Mouse (Mus musculus): ENCODE measurements around the gene Apc2. TPM values are rescaled to one million over a fixed set of nuclear protein-coding genes. Genes with fewer than 3 reads are reported as not detected.
"Not testable (repeated sequence)": the region's sequence is repeated elsewhere in the genome, so short reads cannot be mapped to it uniquely, and the experiment has no call there.

Apc2 gene
- 0.25 and 0.81 TPM in 2 replicates for polyA plus RNA-seq (2012; ENCODE audit: insufficient read depth, insufficient read length, missing spikeins)

DNA sequence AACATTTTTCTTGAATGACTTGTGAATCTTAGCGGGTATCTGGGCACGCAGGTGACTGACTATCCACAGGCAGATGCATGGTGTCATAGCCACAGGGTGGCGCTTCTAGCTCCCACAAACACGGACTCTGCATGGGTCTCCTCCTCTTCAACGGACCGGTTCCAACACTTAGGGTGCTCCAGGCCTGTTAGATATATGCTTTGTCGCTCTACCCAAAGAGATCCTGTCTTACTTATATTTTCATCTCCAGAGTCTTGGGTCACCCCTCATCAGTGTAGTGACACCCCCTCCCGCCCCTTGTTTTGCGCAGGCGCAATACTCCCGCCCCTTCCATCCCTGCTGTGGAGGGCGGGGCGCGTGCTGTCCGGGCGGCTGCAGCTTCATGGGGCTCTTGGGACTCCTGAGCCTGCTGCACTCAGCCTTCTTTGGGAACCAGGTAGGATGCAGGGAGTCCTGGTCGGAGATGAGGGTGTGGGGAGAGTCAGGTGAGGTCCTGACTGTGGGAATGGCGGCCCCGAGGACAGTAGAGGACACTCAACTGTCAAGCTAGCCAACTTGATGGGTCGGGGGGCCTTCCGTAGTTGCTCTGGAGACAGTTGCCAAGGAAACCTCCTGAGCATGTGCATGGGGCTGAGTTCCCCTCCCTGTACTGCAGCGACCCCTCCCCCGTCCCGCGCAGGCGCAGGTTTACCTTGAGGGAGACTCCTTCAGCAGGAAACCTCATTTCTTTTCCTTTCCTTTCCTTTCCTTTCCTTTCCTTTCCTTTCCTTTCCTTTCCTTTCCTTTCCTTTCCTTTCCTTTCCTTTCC, at the start of gene Apc2:
TSS of gene Apc2 (plus strand) at position 360 of the 808 bp plus-strand sequence.
- H3K27ac ChIP-seq (ENCODE audit: insufficient read depth, low read depth, low read length), result no peak within 1 kb of the TSS
- TF ChIP-seq POLR2A (IDR thresholded peaks at IDR 0.05; ENCODE audit: borderline replicate concordance, low read depth, low read length), result no peak
- TF ChIP-seq CTCF (IDR thresholded peaks at IDR 0.05; ENCODE audit: low read depth, low read length), result peak; percentile 61
- peaks cover 3% of the 10 kb centered on the region; the same call in 1 of the 2 replicates for H3K4me1 ChIP-seq (ENCODE audit: control insufficient read depth, insufficient read depth, low read length)
- H3K4me3 ChIP-seq (ENCODE audit: insufficient read depth, low read length), result peak within 1 kb of the TSS; percentile 5; the same call in 1 of the 2 replicates

DNA sequence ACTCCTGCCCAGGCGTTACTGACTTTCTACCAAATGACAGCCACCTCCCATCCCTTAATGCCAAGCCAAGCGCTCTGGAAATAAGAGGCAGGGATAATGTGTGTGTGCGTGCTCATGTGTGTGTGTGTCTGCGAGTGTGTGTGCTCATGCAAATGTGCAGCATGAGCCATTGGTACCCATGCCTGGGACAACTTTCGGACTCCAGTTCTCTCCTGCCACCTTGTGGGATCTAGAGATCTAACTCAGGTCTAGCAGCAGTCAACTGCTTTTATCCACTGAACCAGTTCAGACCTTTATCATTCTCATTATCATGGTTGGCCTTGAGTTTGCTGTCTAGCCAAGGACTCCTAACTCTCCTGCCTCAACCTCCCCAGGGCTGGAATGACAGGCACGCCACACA, 47.9 kb upstream of the Apc2 start:
- Histone ChIP-seq H3K27ac (ENCODE audit: insufficient read depth, low read depth, low read length) (no peak overlapping the region), H3K4me1 (ENCODE audit: control insufficient read depth, insufficient read depth, low read length) (peaks cover 3% of the 10 kb centered on the region; the same call in 1 of the 2 replicates), H3K4me3 (ENCODE audit: insufficient read depth, low read length) (no peak overlapping the region)
- TF ChIP-seq POLR2A (IDR thresholded peaks at IDR 0.05; ENCODE audit: borderline replicate concordance, low read depth, low read length), result no peak
- TF ChIP-seq CTCF (IDR thresholded peaks at IDR 0.05; ENCODE audit: low read depth, low read length), result no peak

DNA sequence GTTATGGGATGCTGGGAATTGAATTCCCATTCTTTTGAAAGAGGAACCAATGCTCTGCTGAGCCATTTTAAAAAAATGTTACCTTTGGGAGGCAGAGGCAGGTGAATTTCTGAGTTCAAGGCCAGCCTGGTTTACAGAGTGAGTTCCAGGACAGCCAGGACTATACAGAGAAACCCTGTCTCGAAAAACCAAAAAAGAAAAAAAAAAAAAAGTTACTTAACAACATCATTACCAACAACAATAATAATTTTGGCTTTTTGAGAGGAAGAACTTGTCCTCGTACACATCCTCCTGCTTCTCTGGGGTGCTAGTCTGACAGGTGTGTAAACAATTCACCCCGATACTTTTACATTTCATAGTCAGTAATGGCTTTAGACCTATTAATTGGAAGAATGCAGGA, 47.3 kb upstream of the Apc2 start:
- H3K27ac ChIP-seq (ENCODE audit: insufficient read depth, low read depth, low read length); H3K4me1 ChIP-seq (ENCODE audit: control insufficient read depth, insufficient read depth, low read length); H3K4me3 ChIP-seq (ENCODE audit: insufficient read depth, low read length): not testable (repeated sequence)

DNA sequence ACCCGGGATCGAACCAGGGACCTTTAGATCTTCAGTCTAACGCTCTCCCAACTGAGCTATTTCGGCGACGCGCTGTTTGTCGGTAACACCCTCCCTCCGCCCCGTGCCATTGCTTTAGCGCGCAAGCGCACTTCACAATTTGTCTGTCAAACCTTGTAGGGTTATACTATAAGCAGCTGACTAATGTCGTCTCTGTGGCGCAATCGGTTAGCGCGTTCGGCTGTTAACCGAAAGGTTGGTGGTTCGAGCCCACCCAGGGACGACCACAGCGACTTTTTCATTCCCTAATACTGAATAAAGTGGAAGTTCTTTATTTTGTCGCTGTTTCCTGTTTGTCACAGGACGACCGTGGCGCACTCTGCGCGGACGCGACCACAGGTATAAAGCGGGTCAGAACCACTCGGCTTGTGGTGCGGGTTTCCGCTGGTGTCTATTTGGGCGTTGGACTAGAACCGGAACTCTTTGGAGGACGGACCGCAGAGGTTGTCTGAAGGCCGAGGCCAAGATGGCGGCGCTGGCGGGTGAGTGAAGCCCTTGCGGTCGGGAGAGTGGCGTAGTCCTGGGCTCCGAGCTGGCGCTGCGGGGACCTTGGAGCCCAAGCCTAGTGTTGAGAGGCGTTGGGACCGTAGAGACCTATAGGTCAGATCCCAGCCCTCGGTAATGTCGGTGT, 46.7 kb upstream of the Apc2 start, which contains the start of gene Ndufs7:
TSS of gene Ndufs7 (plus strand) at position 151 of the 670 bp plus-strand sequence.
- peaks cover 3% of the 10 kb centered on the region; the same call in 1 of the 2 replicates for H3K4me1 ChIP-seq (ENCODE audit: control insufficient read depth, insufficient read depth, low read length)
- peak within 1 kb of the TSS; percentile 99 for H3K4me3 ChIP-seq (ENCODE audit: insufficient read depth, low read length)
- peak within 1 kb of the TSS; percentile 91 for H3K27ac ChIP-seq (ENCODE audit: insufficient read depth, low read depth, low read length)
- peak; percentile 15; the same call in 1 of the 2 replicates for TF ChIP-seq POLR2A (IDR thresholded peaks at IDR 0.05; ENCODE audit: borderline replicate concordance, low read depth, low read length)
- TF ChIP-seq CTCF (IDR thresholded peaks at IDR 0.05; ENCODE audit: low read depth, low read length), result no peak

GRCm38 (mm10) chr10:80250059-80250458, 45.7 kb upstream of the Apc2 start:
- TF ChIP-seq CTCF (IDR thresholded peaks at IDR 0.05; ENCODE audit: low read depth, low read length) (no peak), POLR2A (IDR thresholded peaks at IDR 0.05; ENCODE audit: borderline replicate concordance, low read depth, low read length) (no peak)
- peaks cover 3% of the 10 kb centered on the region; the same call in 1 of the 2 replicates for H3K4me1 ChIP-seq (ENCODE audit: control insufficient read depth, insufficient read depth, low read length)
- H3K4me3 ChIP-seq (ENCODE audit: insufficient read depth, low read length), result peak overlapping the region; percentile 99
- peak overlapping the region; percentile 91; the same call in 1 of the 2 replicates for H3K27ac ChIP-seq (ENCODE audit: insufficient read depth, low read depth, low read length)

GRCm38 (mm10) chr10:80250573-80250972, 45.2 kb upstream of the Apc2 start:
- Histone ChIP-seq H3K4me1 (ENCODE audit: control insufficient read depth, insufficient read depth, low read length) (peaks cover 3% of the 10 kb centered on the region; the same call in 1 of the 2 replicates), H3K27ac (ENCODE audit: insufficient read depth, low read depth, low read length) (no peak overlapping the region), H3K4me3 (ENCODE audit: insufficient read depth, low read length) (peak overlapping the region; percentile 99)

DNA sequence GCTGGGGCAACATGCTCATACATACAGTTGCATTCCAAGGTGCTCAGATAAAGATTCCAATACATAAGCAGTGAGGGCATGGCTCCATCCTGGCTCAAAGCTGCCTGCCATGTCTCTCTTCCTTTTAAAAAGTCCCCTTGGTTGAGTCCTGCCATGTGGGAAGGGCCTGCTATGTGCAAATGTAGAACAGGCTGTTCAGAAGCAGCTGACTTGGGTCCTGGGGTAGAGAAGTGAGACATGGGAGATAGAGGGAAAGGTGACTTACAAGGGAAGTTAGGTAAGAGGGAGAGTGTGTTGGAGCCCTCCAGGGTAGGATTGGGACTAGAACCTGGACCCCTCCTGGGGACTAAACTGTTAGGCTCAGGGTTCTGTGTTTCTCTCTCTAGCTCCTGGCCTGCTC, 43.8 kb upstream of the Apc2 start:
- no peak for TF ChIP-seq POLR2A (IDR thresholded peaks at IDR 0.05; ENCODE audit: borderline replicate concordance, low read depth, low read length)
- TF ChIP-seq CTCF (IDR thresholded peaks at IDR 0.05; ENCODE audit: low read depth, low read length), result no peak

More at GRCm38 (mm10) chr10:80250573-80250972, 45.2 kb upstream of the Apc2 start:
- TF ChIP-seq CTCF (IDR thresholded peaks at IDR 0.05; ENCODE audit: low read depth, low read length) (no peak), POLR2A (IDR thresholded peaks at IDR 0.05; ENCODE audit: borderline replicate concordance, low read depth, low read length) (no peak)

DNA sequence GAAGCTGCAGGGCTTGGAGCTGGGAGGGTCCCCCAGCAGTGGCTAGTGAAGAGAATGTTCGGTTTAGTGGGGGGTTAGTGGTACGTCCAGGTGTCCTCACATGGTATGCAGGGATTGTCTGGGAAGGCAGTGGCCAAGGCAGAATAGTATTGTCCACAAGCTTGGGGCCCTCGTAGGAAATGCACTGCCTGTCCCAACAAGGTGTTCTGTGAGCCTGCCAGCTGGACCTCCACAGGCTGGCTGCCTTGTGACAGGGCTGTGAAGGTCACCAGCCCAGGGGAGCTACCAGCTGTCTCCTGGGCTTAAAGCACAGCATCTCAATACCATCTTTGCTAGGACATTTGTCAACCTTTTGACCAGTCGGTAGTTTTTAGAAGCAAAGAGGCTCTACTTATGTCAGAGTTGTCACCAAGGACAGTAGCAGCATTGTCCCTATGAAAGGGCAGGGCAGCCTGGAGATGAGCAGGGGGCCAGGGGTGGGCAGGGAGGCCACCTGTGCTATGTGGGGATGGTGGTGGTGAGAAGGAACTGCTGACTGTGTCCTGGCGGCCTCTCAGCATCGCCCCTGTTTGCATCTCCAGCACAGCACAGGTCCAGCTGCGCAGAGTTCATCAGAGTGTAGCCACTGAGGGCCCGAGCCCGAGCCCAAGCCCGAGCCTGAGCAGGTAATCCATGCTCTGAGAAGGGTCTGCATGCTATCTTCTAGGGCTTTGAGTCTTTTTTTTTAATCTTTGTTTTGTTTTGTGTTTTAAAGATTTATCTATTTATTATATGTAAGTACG, 43.1 kb upstream of the Apc2 start:
- TF ChIP-seq POLR2A (IDR thresholded peaks at IDR 0.05; ENCODE audit: borderline replicate concordance, low read depth, low read length) (no peak), CTCF (IDR thresholded peaks at IDR 0.05; ENCODE audit: low read depth, low read length) (no peak)
- no peak overlapping the region for H3K27ac ChIP-seq (ENCODE audit: insufficient read depth, low read depth, low read length)
- H3K4me3 ChIP-seq (ENCODE audit: insufficient read depth, low read length), result no peak overlapping the region
- H3K4me1 ChIP-seq (ENCODE audit: control insufficient read depth, insufficient read depth, low read length), result peaks cover 3% of the 10 kb centered on the region; the same call in 1 of the 2 replicates

More for the DNA sequence above, 43.8 kb upstream of the Apc2 start:
- H3K4me3 ChIP-seq (ENCODE audit: insufficient read depth, low read length), result no peak overlapping the region
- no peak overlapping the region for H3K27ac ChIP-seq (ENCODE audit: insufficient read depth, low read depth, low read length)
- H3K4me1 ChIP-seq (ENCODE audit: control insufficient read depth, insufficient read depth, low read length), result peaks cover 3% of the 10 kb centered on the region; the same call in 1 of the 2 replicates

- Histone ChIP-seq H3K4me1 (ENCODE audit: control insufficient read depth, insufficient read depth, low read length) (peaks cover 3% of the 10 kb centered on the region; the same call in 1 of the 2 replicates), H3K4me3 (ENCODE audit: insufficient read depth, low read length) (no peak overlapping the region), H3K27ac (ENCODE audit: insufficient read depth, low read depth, low read length) (no peak overlapping the region)
- TF ChIP-seq CTCF (IDR thresholded peaks at IDR 0.05; ENCODE audit: low read depth, low read length), result no peak
- no peak for TF ChIP-seq POLR2A (IDR thresholded peaks at IDR 0.05; ENCODE audit: borderline replicate concordance, low read depth, low read length)
These were observed 42.2 kb upstream of the Apc2 start for GRCm38 (mm10) chr10:80253551-80253950.

All from bone marrow macrophage, adult 2 months (primary cell).